Mouse (Mus musculus): ENCODE measurements around the gene Gm20662.

Gm20662 gene

GRCm38 (mm10) chr9:107975399-107976386 is 20.5 kb upstream of the Gm20662 start, which contains the start of gene Uba7:
Uba7 (plus strand) TSS chr9:107975505.
- DNase-seq (ENCODE audit: low spot score) = no peak

- DNase-seq (ENCODE audit: low spot score) = no peak
Observed at GRCm38 (mm10) chr9:107978815-107979214, 17.3 kb upstream of the Gm20662 start.

GRCm38 (mm10) chr9:107981684-107982605 is 14.2 kb upstream of the Gm20662 start:
- no peak for DNase-seq (ENCODE audit: low spot score)

- DNase-seq (ENCODE audit: low spot score) = no peak
Observed at GRCm38 (mm10) chr9:107982681-107983346, 13.3 kb upstream of the Gm20662 start, which contains the start of gene Gm20661. Gm20661 (plus strand) TSS chr9:107983058.

GRCm38 (mm10) chr9:107983421-107983890 is 12.7 kb upstream of the Gm20662 start:
- DNase-seq (ENCODE audit: low spot score) = no peak

- DNase-seq (ENCODE audit: low spot score) = no peak
Observed at GRCm38 (mm10) chr9:107984052-107984753, 11.9 kb upstream of the Gm20662 start.

GRCm38 (mm10) chr9:107984754-107985055 is 11.4 kb upstream of the Gm20662 start:
- DNase-seq (ENCODE audit: low spot score) = no peak

GRCm38 (mm10) chr9:107985131-107986119 is 10.7 kb upstream of the Gm20662 start, which contains the start of gene Inka1:
Inka1 (minus strand) TSS chr9:107985879.
- peak; percentile 67 for DNase-seq (ENCODE audit: low spot score)

- DNase-seq (ENCODE audit: low spot score) = peak; percentile 62
Observed at GRCm38 (mm10) chr9:107986376-107986775, 9.8 kb upstream of the Gm20662 start.

- DNase-seq (ENCODE audit: low spot score) = no peak
Observed at GRCm38 (mm10) chr9:107987950-107988349, 8.2 kb upstream of the Gm20662 start.

GRCm38 (mm10) chr9:107992197-107992596 is 4.0 kb upstream of the Gm20662 start, which contains the start of gene Cdhr4:
Cdhr4 (plus strand) TSS chr9:107992497.
- DNase-seq (ENCODE audit: low spot score) = no peak

- no peak for DNase-seq (ENCODE audit: low spot score)
Observed at GRCm38 (mm10) chr9:107993013-107993412, 3.1 kb upstream of the Gm20662 start.

GRCm38 (mm10) chr9:107994464-107994863 is 1.7 kb upstream of the Gm20662 start:
- no peak for DNase-seq (ENCODE audit: low spot score)

- no peak for DNase-seq (ENCODE audit: low spot score)
Observed at GRCm38 (mm10) chr9:107995513-107995912, 636 bp upstream of the Gm20662 start.

- peak; percentile 100 for DNase-seq (ENCODE audit: low spot score)
Observed at GRCm38 (mm10) chr9:108001922-108002770, 6.0 kb downstream of the Gm20662 start, which contains the start of gene Ip6k1. Ip6k1 (plus strand) TSS chr9:108002501.

- no peak for DNase-seq (ENCODE audit: low spot score)
Observed at GRCm38 (mm10) chr9:108002778-108003530, 6.8 kb downstream of the Gm20662 start.

- DNase-seq (ENCODE audit: low spot score) = no peak
Observed at GRCm38 (mm10) chr9:108003531-108003890, 7.4 kb downstream of the Gm20662 start.

GRCm38 (mm10) chr9:108008041-108008440 is 11.9 kb downstream of the Gm20662 start:
- DNase-seq (ENCODE audit: low spot score) = no peak
